Mouse (Mus musculus) hindbrain, embryonic 10.5 days (tissue): Measurements from ENCODE around the gene Cdr2. TPM values are rescaled to one million over a fixed set of nuclear protein-coding genes. Genes with fewer than 3 reads are reported as not detected.
"Not testable (repeated sequence)": the region's sequence is repeated elsewhere in the genome, so short reads cannot be mapped to it uniquely, and the experiment has no call there.

ENCODE experiments used
- DNase-seq: peaks from one replicate; pipeline ENCODE4 v3.0.0-alpha.2; 2017; ENCODE audit warnings: low spot score
- H3K27ac ChIP-seq: fragments of 300-500 bp; sonication (generic); 2 replicates; pipeline ENCODE4 v1.5.1; 2016; ENCODE audit warnings: mild to moderate bottlenecking, moderate library complexity
- H3K27me3 ChIP-seq: fragments of 300-500 bp; sonication (generic); 2 replicates; pipeline ENCODE4 v1.6.1; 2016; ENCODE audit warnings: mild to moderate bottlenecking; ENCODE audit not compliant: poor library complexity, insufficient read depth, severe bottlenecking
- H3K36me3 ChIP-seq: fragments of 300-500 bp; sonication (generic); 2 replicates; pipeline ENCODE4 v1.6.1; 2016; ENCODE audit warnings: mild to moderate bottlenecking, moderate library complexity
- H3K4me1 ChIP-seq: fragments of 300-500 bp; sonication (generic); replicated peaks from 2 replicates; pipeline ENCODE4 v1.6.1; 2016; ENCODE audit warnings: mild to moderate bottlenecking
- H3K4me3 ChIP-seq: fragments of 300-500 bp; sonication (generic); 2 replicates; pipeline ENCODE4 v1.5.1; 2016; ENCODE audit warnings: mild to moderate bottlenecking, moderate library complexity
- H3K9me3 ChIP-seq: fragments of 300-500 bp; sonication (generic); 2 replicates; pipeline ENCODE4 v1.6.1; 2016; ENCODE audit warnings: mild to moderate bottlenecking, moderate library complexity
- WGBS: fragments of 180-500 bp; shearing (Covaris S2); methylation state at CpG from one replicate; pipeline ENCODE4 v1.1.7; 2016; 5-methylcytosine and 5-hydroxymethylcytosine counted together
- polyA plus RNA-seq: library from polyadenylated mRNA; unstranded; fragments of >200 nt; fragmentation: Nextera tagmentation; extraction: Ambion mirVana; gene quantifications from 2 replicates; pipeline ENCODE4 v1.2.1, GENCODE M21; 2016

Cdr2 gene
- polyA plus RNA-seq, 1 experiment from 2014 or later = 14.7 TPM

- no peaks in the 10 kb centered on the region for H3K9me3 ChIP-seq
- H3K27me3 ChIP-seq = no peaks in the 10 kb centered on the region
- no peak overlapping the region for H3K27ac ChIP-seq
- no peak overlapping the region for H3K4me3 ChIP-seq
- no peak for DNase-seq
- no peaks in the 10 kb centered on the region for H3K4me1 ChIP-seq
- WGBS = 76% methylated on average over 3 of the region's 3 CpGs
- H3K36me3 ChIP-seq = no peaks in the 10 kb centered on the region
Measured at GRCm38 (mm10) chr7:121000065-121000822, 18.1 kb upstream of the Cdr2 start.

- Histone ChIP-seq H3K4me3 (no peak overlapping the region), H3K9me3 (no peaks in the 10 kb centered on the region)
- WGBS = 79% methylated on average over 2 of the region's 2 CpGs
Measured at GRCm38 (mm10) chr7:120999021-120999530, 17.0 kb upstream of the Cdr2 start.

GRCm38 (mm10) chr7:120991191-120991590 is 9.1 kb upstream of the Cdr2 start:
- no peak overlapping the region for H3K4me3 ChIP-seq
- no peaks in the 10 kb centered on the region for H3K9me3 ChIP-seq
- no peak for DNase-seq
- no peaks in the 10 kb centered on the region for H3K27me3 ChIP-seq
- H3K36me3 ChIP-seq = no peaks in the 10 kb centered on the region
- H3K27ac ChIP-seq = no peak overlapping the region
- peaks cover 15% of the 10 kb centered on the region for H3K4me1 ChIP-seq
- 76% methylated on average over 8 of the region's 8 CpGs for WGBS

More at GRCm38 (mm10) chr7:120999021-120999530, 17.0 kb upstream of the Cdr2 start:
- Histone ChIP-seq H3K4me1 (peaks cover 8% of the 10 kb centered on the region), H3K27me3 (no peaks in the 10 kb centered on the region), H3K27ac (no peak overlapping the region), H3K36me3 (no peaks in the 10 kb centered on the region)
- no peak for DNase-seq

GRCm38 (mm10) chr7:120982968-120983367 is 856 bp upstream of the Cdr2 start:
- peak overlapping the region; percentile 96 for H3K27ac ChIP-seq

GRCm38 (mm10) chr7:120980931-120981924 is 884 bp downstream of the Cdr2 start:
- DNase-seq = peak; percentile 71
- WGBS = 5% methylated on average over 39 of the region's 39 CpGs
- peak overlapping the region; percentile 96 for H3K27ac ChIP-seq

More at GRCm38 (mm10) chr7:120982968-120983367, 856 bp upstream of the Cdr2 start:
- peak overlapping the region; percentile 89 for H3K4me3 ChIP-seq
- H3K27me3 ChIP-seq = no peaks in the 10 kb centered on the region
- no peaks in the 10 kb centered on the region for H3K36me3 ChIP-seq
- H3K4me1 ChIP-seq = peaks cover 31% of the 10 kb centered on the region
- no peaks in the 10 kb centered on the region for H3K9me3 ChIP-seq
- no peak for DNase-seq
- WGBS = 18% methylated on average over 7 of the region's 7 CpGs

GRCm38 (mm10) chr7:120980041-120980440 is 2.1 kb downstream of the Cdr2 start:
- Histone ChIP-seq H3K27me3 (no peaks in the 10 kb centered on the region), H3K9me3 (no peaks in the 10 kb centered on the region), H3K27ac (no peak overlapping the region), H3K36me3 (no peaks in the 10 kb centered on the region), H3K4me1 (peaks cover 37% of the 10 kb centered on the region), H3K4me3 (0 out of 2 replicates have a peak overlapping the region, but pooled peaks have one; percentile 89)
- DNase-seq = no peak
- WGBS = 90% methylated on average over 4 of the region's 4 CpGs

More at GRCm38 (mm10) chr7:120980931-120981924, 884 bp downstream of the Cdr2 start:
- Histone ChIP-seq H3K36me3 (no peaks in the 10 kb centered on the region), H3K27me3 (no peaks in the 10 kb centered on the region), H3K9me3 (no peaks in the 10 kb centered on the region), H3K4me1 (peaks cover 37% of the 10 kb centered on the region), H3K4me3 (peak overlapping the region; percentile 89)

- Histone ChIP-seq H3K9me3 (no peaks in the 10 kb centered on the region), H3K4me3 (no peak overlapping the region), H3K27ac (no peak overlapping the region), H3K4me1 (peaks cover 29% of the 10 kb centered on the region), H3K36me3 (no peaks in the 10 kb centered on the region), H3K27me3 (no peaks in the 10 kb centered on the region)
- WGBS = 79% methylated on average over 7 of the region's 7 CpGs
- DNase-seq = no peak
Measured at GRCm38 (mm10) chr7:120977063-120977462, 5.0 kb downstream of the Cdr2 start.

GRCm38 (mm10) chr7:120974001-120974400 is 8.1 kb downstream of the Cdr2 start:
- H3K36me3 ChIP-seq = peaks cover 9% of the 10 kb centered on the region
- no peaks in the 10 kb centered on the region for H3K9me3 ChIP-seq
- H3K27ac ChIP-seq = no peak overlapping the region
- H3K4me3 ChIP-seq = no peak overlapping the region
- no peaks in the 10 kb centered on the region for H3K27me3 ChIP-seq
- no peak for DNase-seq
- H3K4me1 ChIP-seq = peaks cover 15% of the 10 kb centered on the region
- WGBS = 98% methylated on average over 3 of the region's 3 CpGs

- not testable (repeated sequence) for H3K27ac ChIP-seq, H3K9me3 ChIP-seq, DNase-seq, H3K4me1 ChIP-seq, H3K4me3 ChIP-seq, H3K27me3 ChIP-seq
- peaks cover 24% of the 10 kb centered on the region for H3K36me3 ChIP-seq
- WGBS = 78% methylated on average over 2 of the region's 2 CpGs
Measured at GRCm38 (mm10) chr7:120972471-120972870, 9.6 kb downstream of the Cdr2 start.

- peaks cover 32% of the 10 kb centered on the region for H3K36me3 ChIP-seq
- H3K27me3 ChIP-seq = no peaks in the 10 kb centered on the region
- H3K27ac ChIP-seq = no peak overlapping the region
- no peak for DNase-seq
- H3K4me1 ChIP-seq = 0 out of 2 replicates have a peak, but pooled peaks cover 5% of the 10 kb centered on the region
- H3K4me3 ChIP-seq = no peak overlapping the region
- no peaks in the 10 kb centered on the region for H3K9me3 ChIP-seq
- WGBS = 91% methylated on average over 5 of the region's 5 CpGs
Measured at GRCm38 (mm10) chr7:120970112-120970511, 12.0 kb downstream of the Cdr2 start.

- DNase-seq = no peak
- 0 out of 2 replicates have a peak, but pooled peaks cover 5% of the 10 kb centered on the region for H3K4me1 ChIP-seq
- no peaks in the 10 kb centered on the region for H3K9me3 ChIP-seq
- 92% methylated on average over 7 of the region's 7 CpGs for WGBS
- no peaks in the 10 kb centered on the region for H3K27me3 ChIP-seq
- no peak overlapping the region for H3K4me3 ChIP-seq
- H3K27ac ChIP-seq = no peak overlapping the region
- H3K36me3 ChIP-seq = peaks cover 32% of the 10 kb centered on the region
Measured at GRCm38 (mm10) chr7:120969221-120969620, 12.9 kb downstream of the Cdr2 start.

GRCm38 (mm10) chr7:120963126-120963525 is 19.0 kb downstream of the Cdr2 start:
- Histone ChIP-seq H3K9me3 (no peaks in the 10 kb centered on the region), H3K27me3 (no peaks in the 10 kb centered on the region), H3K4me1 (no peaks in the 10 kb centered on the region), H3K36me3 (peaks cover 46% of the 10 kb centered on the region), H3K4me3 (no peak overlapping the region), H3K27ac (no peak overlapping the region)
- DNase-seq = no peak
- WGBS = 89% methylated on average over 5 of the region's 5 CpGs
